Mouse (Mus musculus): ENCODE measurements at regions not wholly inside any gene's neighbourhood (a gene's known extent, or its start where the extent isn't known, plus 50 kb on each side); places are given as distances from the start of the nearest gene placed in this dataset.

GRCm38 (mm10) chr6:50776236-50776832 lies 122.1 kb upstream of the Npvf start:
- 55% methylated on average over 11 of the region's 11 CpGs for WGBS

GRCm38 (mm10) chr6:50776931-50777495 lies 122.8 kb upstream of the Npvf start:
- H3K4me1 ChIP-seq (ENCODE audit: insufficient read depth, low read length): peaks cover 20% of the 10 kb centered on the region
- WGBS: 5% methylated on average over 10 of the region's 10 CpGs
- H3K27ac ChIP-seq (ENCODE audit: low read length): peak overlapping the region; percentile 13; the same call in 1 of the 2 replicates
- H3K27me3 ChIP-seq (ENCODE audit: insufficient read depth, low read length): no peaks in the 10 kb centered on the region
- no peaks in the 10 kb centered on the region for H3K9me3 ChIP-seq (ENCODE audit: low read length)
- H3K4me3 ChIP-seq (ENCODE audit: low read length): no peak overlapping the region; the same call in 1 of the 2 replicates
- H3K4me2 ChIP-seq (replicated peaks; ENCODE audit: low read depth, low read length): peak overlapping the region; percentile 44
- no peak overlapping the region for H3K9ac ChIP-seq (replicated peaks; ENCODE audit: low read length)
- no peaks in the 10 kb centered on the region for H3K36me3 ChIP-seq (ENCODE audit: insufficient read depth, low read length)
- ATAC-seq (ENCODE audit: low FRiP score, low TSS enrichment): 0 out of 2 replicates have a peak, but pooled peaks have one; percentile 51

More at GRCm38 (mm10) chr6:50776236-50776832, 122.1 kb upstream of the Npvf start:
- H3K4me1 ChIP-seq (ENCODE audit: insufficient read depth, low read length): peaks cover 16% of the 10 kb centered on the region
- H3K9ac ChIP-seq (replicated peaks; ENCODE audit: low read length): no peak overlapping the region
- H3K4me3 ChIP-seq (ENCODE audit: low read length): no peak overlapping the region
- H3K27me3 ChIP-seq (ENCODE audit: insufficient read depth, low read length): no peaks in the 10 kb centered on the region
- no peaks in the 10 kb centered on the region for H3K36me3 ChIP-seq (ENCODE audit: insufficient read depth, low read length)
- ATAC-seq (ENCODE audit: low FRiP score, low TSS enrichment): no peak
- no peaks in the 10 kb centered on the region for H3K9me3 ChIP-seq (ENCODE audit: low read length)
- 0 out of 2 replicates have a peak overlapping the region, but pooled peaks have one; percentile 44 for H3K4me2 ChIP-seq (replicated peaks; ENCODE audit: low read depth, low read length)
- peak overlapping the region; percentile 13; the same call in 1 of the 2 replicates for H3K27ac ChIP-seq (ENCODE audit: low read length)

DNA sequence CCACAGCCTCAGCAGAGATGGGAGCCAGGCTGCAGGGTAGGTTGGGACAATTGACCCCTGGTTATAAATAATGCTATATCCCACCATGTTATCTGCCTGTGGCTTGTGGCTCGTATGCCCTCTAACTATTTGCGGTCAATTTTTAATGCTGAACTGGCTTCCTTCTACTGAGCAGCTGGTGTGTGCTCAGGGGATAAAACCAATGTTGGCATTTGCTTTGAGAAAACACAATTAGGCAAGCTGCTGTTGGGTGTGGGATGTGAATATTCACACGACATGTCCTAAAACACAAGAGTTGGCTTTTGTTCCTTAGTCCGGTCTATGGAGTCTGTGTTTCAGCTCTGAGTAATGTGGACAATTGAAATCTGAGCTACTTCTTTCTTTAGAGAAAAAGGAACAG lies 123.6 kb upstream of the Npvf start:
- Histone ChIP-seq H3K27ac (ENCODE audit: low read length) (no peak overlapping the region), H3K4me2 (replicated peaks; ENCODE audit: low read depth, low read length) (no peak overlapping the region), H3K9me3 (ENCODE audit: low read length) (no peaks in the 10 kb centered on the region), H3K4me1 (ENCODE audit: insufficient read depth, low read length) (peaks cover 20% of the 10 kb centered on the region), H3K4me3 (ENCODE audit: low read length) (no peak overlapping the region), H3K27me3 (ENCODE audit: insufficient read depth, low read length) (no peaks in the 10 kb centered on the region), H3K36me3 (ENCODE audit: insufficient read depth, low read length) (no peaks in the 10 kb centered on the region), H3K9ac (replicated peaks; ENCODE audit: low read length) (no peak overlapping the region)
- no peak for ATAC-seq (ENCODE audit: low FRiP score, low TSS enrichment)
- 57% methylated on average over 4 of the region's 4 CpGs for WGBS

DNA sequence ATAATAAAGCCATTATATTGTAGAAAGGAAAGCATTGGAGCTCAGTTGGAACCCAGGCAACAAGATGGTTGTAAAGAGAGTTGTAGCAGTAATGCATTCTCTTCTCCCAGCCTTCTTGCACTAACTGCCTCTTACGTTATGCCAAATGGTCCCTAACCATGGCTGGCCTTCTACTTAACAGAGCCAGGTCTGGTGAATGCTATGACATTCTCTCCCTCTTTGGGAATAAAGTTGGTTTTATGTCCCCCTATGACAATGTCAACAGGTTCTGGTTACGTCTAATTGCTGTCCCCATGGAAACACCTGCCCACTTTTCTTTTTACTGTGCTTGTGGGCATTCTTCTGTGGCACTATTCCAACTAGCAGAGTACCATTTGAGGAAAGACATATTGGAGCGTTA lies 126.4 kb upstream of the Npvf start:
- no peak for ATAC-seq (ENCODE audit: low FRiP score, low TSS enrichment)
- WGBS: 75% methylated on average over 3 of the region's 3 CpGs
- Histone ChIP-seq H3K27me3 (ENCODE audit: insufficient read depth, low read length) (no peaks in the 10 kb centered on the region), H3K36me3 (ENCODE audit: insufficient read depth, low read length) (no peaks in the 10 kb centered on the region), H3K9ac (replicated peaks; ENCODE audit: low read length) (no peak overlapping the region), H3K4me1 (ENCODE audit: insufficient read depth, low read length) (peaks cover 20% of the 10 kb centered on the region), H3K4me2 (replicated peaks; ENCODE audit: low read depth, low read length) (no peak overlapping the region), H3K4me3 (ENCODE audit: low read length) (no peak overlapping the region), H3K27ac (ENCODE audit: low read length) (no peak overlapping the region), H3K9me3 (ENCODE audit: low read length) (no peaks in the 10 kb centered on the region)

DNA sequence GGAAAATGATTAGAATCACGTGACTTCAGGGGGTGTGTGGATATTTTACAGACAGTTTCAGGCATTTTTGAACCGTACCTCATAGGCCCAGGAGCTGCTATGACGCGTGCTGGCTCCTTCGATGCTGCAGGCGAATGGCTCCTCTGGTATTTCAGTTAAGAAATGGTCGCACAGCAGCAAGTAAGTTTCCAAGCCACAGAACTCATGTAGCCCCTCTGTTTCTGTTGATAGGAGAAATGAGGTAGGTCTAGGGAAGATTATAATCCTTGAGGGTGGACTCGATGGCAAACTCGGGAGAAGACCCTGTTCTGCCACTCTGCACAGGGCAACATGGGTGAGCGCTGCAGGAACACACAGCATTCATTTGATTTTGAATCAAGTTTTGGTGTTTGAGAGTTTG lies 127.0 kb upstream of the Npvf start:
- Histone ChIP-seq H3K9ac (replicated peaks; ENCODE audit: low read length) (no peak overlapping the region), H3K4me2 (replicated peaks; ENCODE audit: low read depth, low read length) (no peak overlapping the region), H3K27ac (ENCODE audit: low read length) (no peak overlapping the region), H3K9me3 (ENCODE audit: low read length) (no peaks in the 10 kb centered on the region), H3K36me3 (ENCODE audit: insufficient read depth, low read length) (no peaks in the 10 kb centered on the region), H3K27me3 (ENCODE audit: insufficient read depth, low read length) (no peaks in the 10 kb centered on the region), H3K4me3 (ENCODE audit: low read length) (no peak overlapping the region), H3K4me1 (ENCODE audit: insufficient read depth, low read length) (peaks cover 17% of the 10 kb centered on the region)
- ATAC-seq (ENCODE audit: low FRiP score, low TSS enrichment): no peak
- WGBS: 82% methylated on average over 10 of the region's 10 CpGs

DNA sequence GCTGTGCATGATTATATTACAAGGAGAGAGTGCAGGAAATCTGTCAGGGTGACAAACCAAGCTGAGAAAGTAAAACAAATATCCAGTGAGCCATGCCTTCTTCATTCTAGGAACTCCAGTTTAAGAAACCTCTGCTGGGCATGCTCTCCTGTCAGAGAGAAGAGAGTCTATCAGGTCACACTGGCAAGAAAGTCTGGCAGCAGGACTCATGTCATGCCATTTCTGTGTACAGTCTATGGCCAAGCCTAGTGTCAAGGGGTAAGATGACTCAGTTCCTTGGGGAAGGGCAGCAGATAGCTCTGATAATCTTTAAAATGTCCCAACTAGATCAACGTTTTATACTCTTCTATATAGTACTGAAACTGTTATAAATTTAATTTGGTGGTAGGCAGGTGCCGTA lies 128.0 kb upstream of the Npvf start:
- Histone ChIP-seq H3K4me1 (ENCODE audit: insufficient read depth, low read length) (peaks cover 9% of the 10 kb centered on the region), H3K36me3 (ENCODE audit: insufficient read depth, low read length) (no peaks in the 10 kb centered on the region), H3K27me3 (ENCODE audit: insufficient read depth, low read length) (no peaks in the 10 kb centered on the region), H3K4me2 (replicated peaks; ENCODE audit: low read depth, low read length) (no peak overlapping the region), H3K27ac (ENCODE audit: low read length) (no peak overlapping the region), H3K9me3 (ENCODE audit: low read length) (peaks cover 3% of the 10 kb centered on the region; the same call in 1 of the 2 replicates), H3K9ac (replicated peaks; ENCODE audit: low read length) (no peak overlapping the region), H3K4me3 (ENCODE audit: low read length) (no peak overlapping the region)
- WGBS: 76% methylated on average over 2 of the region's 2 CpGs
- no peak for ATAC-seq (ENCODE audit: low FRiP score, low TSS enrichment)

DNA sequence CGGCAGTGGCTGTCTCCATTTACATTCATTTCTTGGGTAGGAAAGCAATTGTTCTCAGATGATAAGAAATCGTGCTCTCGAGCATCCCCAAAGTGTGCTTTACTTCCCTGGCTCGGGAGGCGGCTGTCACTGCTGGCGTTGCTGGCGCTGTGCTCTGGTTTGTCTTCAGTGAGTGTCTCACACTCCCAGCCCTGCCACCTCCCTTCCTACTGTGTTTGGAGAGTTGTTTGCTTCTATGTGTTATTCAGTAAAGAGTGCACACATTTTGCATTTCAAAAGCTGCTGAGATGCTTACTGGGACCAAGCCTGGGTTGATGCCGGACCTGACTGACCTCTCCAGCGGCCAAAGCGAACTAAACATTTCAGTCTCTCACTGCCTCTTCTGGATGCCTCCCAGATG lies 129.3 kb upstream of the Npvf start:
- H3K27me3 ChIP-seq (ENCODE audit: insufficient read depth, low read length): no peaks in the 10 kb centered on the region
- no peak overlapping the region for H3K4me3 ChIP-seq (ENCODE audit: low read length)
- no peak overlapping the region for H3K9ac ChIP-seq (replicated peaks; ENCODE audit: low read length)
- 85% methylated on average over 10 of the region's 10 CpGs for WGBS
- no peak overlapping the region for H3K4me2 ChIP-seq (replicated peaks; ENCODE audit: low read depth, low read length)
- no peaks in the 10 kb centered on the region for H3K36me3 ChIP-seq (ENCODE audit: insufficient read depth, low read length)
- no peak overlapping the region for H3K27ac ChIP-seq (ENCODE audit: low read length)
- H3K9me3 ChIP-seq (ENCODE audit: low read length): peaks cover 5% of the 10 kb centered on the region; the same call in 1 of the 2 replicates
- no peak for ATAC-seq (ENCODE audit: low FRiP score, low TSS enrichment)
- H3K4me1 ChIP-seq (ENCODE audit: insufficient read depth, low read length): 0 out of 2 replicates have a peak, but pooled peaks cover 4% of the 10 kb centered on the region

- no peak overlapping the region for H3K9ac ChIP-seq (replicated peaks; ENCODE audit: low read length)
- H3K36me3 ChIP-seq (ENCODE audit: insufficient read depth, low read length): no peaks in the 10 kb centered on the region
- no peak overlapping the region for H3K4me3 ChIP-seq (ENCODE audit: low read length)
- H3K27ac ChIP-seq (ENCODE audit: low read length): no peak overlapping the region
- H3K4me2 ChIP-seq (replicated peaks; ENCODE audit: low read depth, low read length): no peak overlapping the region
- ATAC-seq (ENCODE audit: low FRiP score, low TSS enrichment): no peak
- peaks cover 5% of the 10 kb centered on the region; the same call in 1 of the 2 replicates for H3K9me3 ChIP-seq (ENCODE audit: low read length)
- 88% methylated on average over 6 of the region's 6 CpGs for WGBS
- H3K4me1 ChIP-seq (ENCODE audit: insufficient read depth, low read length): 0 out of 2 replicates have a peak, but pooled peaks cover 4% of the 10 kb centered on the region
- no peaks in the 10 kb centered on the region for H3K27me3 ChIP-seq (ENCODE audit: insufficient read depth, low read length)
Observed at GRCm38 (mm10) chr6:50784381-50784780, 130.1 kb upstream of the Npvf start.

DNA sequence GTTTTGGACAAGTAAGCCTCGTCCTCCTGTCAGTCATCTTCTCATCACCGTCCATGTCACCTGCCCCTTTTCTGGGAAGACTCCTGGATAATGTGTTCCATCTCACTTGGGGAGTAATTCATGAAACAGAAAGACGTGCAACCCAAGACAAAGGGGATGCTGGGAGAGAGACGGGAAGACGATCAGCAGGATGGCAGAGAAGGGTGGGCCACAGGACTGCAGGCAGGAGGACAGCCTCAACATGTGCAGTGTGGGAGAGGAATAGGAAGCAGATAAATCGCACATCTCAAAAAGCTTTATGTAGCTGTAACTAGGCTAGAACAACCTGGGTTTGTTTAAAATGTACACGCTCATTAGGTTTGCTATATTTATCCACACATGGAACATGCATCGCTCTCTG lies 133.4 kb upstream of the Npvf start:
- Histone ChIP-seq H3K9ac (replicated peaks; ENCODE audit: low read length) (no peak overlapping the region), H3K27me3 (ENCODE audit: insufficient read depth, low read length) (no peaks in the 10 kb centered on the region), H3K4me3 (ENCODE audit: low read length) (no peak overlapping the region), H3K4me2 (replicated peaks; ENCODE audit: low read depth, low read length) (no peak overlapping the region), H3K9me3 (ENCODE audit: low read length) (peaks cover 5% of the 10 kb centered on the region; the same call in 1 of the 2 replicates), H3K27ac (ENCODE audit: low read length) (no peak overlapping the region), H3K36me3 (ENCODE audit: insufficient read depth, low read length) (no peaks in the 10 kb centered on the region), H3K4me1 (ENCODE audit: insufficient read depth, low read length) (no peaks in the 10 kb centered on the region)
- 95% methylated on average over 8 of the region's 8 CpGs for WGBS
- ATAC-seq (ENCODE audit: low FRiP score, low TSS enrichment): no peak

GRCm38 (mm10) chr6:50799963-50800362 lies 145.7 kb upstream of the Npvf start:
- Histone ChIP-seq H3K27ac (ENCODE audit: low read length) (no peak overlapping the region), H3K4me2 (replicated peaks; ENCODE audit: low read depth, low read length) (no peak overlapping the region), H3K4me3 (ENCODE audit: low read length) (no peak overlapping the region), H3K9ac (replicated peaks; ENCODE audit: low read length) (no peak overlapping the region), H3K36me3 (ENCODE audit: insufficient read depth, low read length) (no peaks in the 10 kb centered on the region), H3K4me1 (ENCODE audit: insufficient read depth, low read length) (no peaks in the 10 kb centered on the region), H3K9me3 (ENCODE audit: low read length) (no peaks in the 10 kb centered on the region), H3K27me3 (ENCODE audit: insufficient read depth, low read length) (0 out of 2 replicates have a peak, but pooled peaks cover 2% of the 10 kb centered on the region)
- 47% methylated on average over 4 of the region's 4 CpGs for WGBS
- no peak for ATAC-seq (ENCODE audit: low FRiP score, low TSS enrichment)
